Mouse (Mus musculus): ENCODE measurements around the gene Polr2h. TPM values are rescaled to one million over a fixed set of nuclear protein-coding genes. Genes with fewer than 3 reads are reported as not detected.

The Polr2h gene
- polyA plus RNA-seq, 1 experiment from 2014 or later = 94.4 TPM

DNA sequence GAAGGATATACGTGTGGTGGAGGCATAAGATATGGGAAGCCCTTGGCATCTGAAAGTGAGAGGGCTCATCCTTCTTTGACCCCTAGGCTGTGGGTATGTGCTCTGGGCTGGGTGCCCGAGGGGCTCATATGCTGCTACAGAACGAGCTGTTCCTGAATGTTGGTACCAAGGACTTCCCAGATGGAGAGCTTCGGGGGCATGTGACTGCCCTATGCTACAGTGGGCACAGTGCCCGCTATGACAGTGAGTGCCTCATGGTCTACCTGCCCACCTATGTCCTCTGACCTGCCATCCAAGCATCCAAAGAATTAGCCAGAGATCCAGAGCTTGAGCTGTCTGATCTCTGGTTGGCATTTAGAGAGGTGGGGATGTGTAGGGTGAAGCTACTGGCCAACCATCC is 19.4 kb downstream of the Polr2h start:
- H3K36me3 ChIP-seq (ENCODE audit: control insufficient read depth, insufficient read depth) = no peaks in the 10 kb centered on the region
- H3K27ac ChIP-seq (ENCODE audit: low read length) = no peak overlapping the region
- peaks cover 15% of the 10 kb centered on the region for H3K4me1 ChIP-seq (replicated peaks; ENCODE audit: control insufficient read depth, insufficient read depth, low read length)
- H3K27me3 ChIP-seq (replicated peaks; ENCODE audit: control insufficient read depth, insufficient read depth, low read length) = peaks cover 17% of the 10 kb centered on the region
- 86% methylated on average over 5 of the region's 5 CpGs for WGBS
- H3K9ac ChIP-seq (replicated peaks; ENCODE audit: low read depth, low read length) = no peak overlapping the region
- no peaks in the 10 kb centered on the region for H3K9me3 ChIP-seq (ENCODE audit: control insufficient read depth, low read length)
- no peak overlapping the region for H3K4me3 ChIP-seq (replicated peaks; ENCODE audit: low read length)
- no peak overlapping the region for H3K4me2 ChIP-seq (ENCODE audit: low read length)
- no peak for ATAC-seq

DNA sequence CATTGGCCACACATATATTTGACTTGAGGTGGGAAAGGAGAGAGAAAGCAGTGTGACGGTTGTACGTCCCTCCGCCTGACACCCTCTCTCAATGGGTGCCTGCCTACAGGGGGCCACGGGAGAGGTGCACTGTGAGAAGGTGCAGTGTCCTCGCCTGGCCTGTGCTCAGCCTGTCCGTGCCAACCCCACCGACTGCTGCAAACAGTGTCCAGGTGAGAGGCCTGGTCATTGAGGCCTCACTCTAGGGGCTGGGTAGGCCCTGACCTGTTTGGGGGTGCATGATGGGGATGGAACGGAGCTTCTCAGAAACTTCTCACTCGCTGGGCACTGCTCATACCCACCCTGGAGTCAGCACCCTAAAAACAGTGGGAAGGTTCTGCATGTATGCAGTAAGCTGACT is 22.4 kb downstream of the Polr2h start:
- no peak overlapping the region for H3K4me3 ChIP-seq (replicated peaks; ENCODE audit: low read length)
- H3K9me3 ChIP-seq (ENCODE audit: control insufficient read depth, low read length) = no peaks in the 10 kb centered on the region
- peaks cover 7% of the 10 kb centered on the region for H3K27me3 ChIP-seq (replicated peaks; ENCODE audit: control insufficient read depth, insufficient read depth, low read length)
- H3K4me1 ChIP-seq (replicated peaks; ENCODE audit: control insufficient read depth, insufficient read depth, low read length) = no peaks in the 10 kb centered on the region
- 90% methylated on average over 9 of the region's 9 CpGs for WGBS
- no peak overlapping the region for H3K4me2 ChIP-seq (ENCODE audit: low read length)
- no peak overlapping the region for H3K9ac ChIP-seq (replicated peaks; ENCODE audit: low read depth, low read length)
- no peak for ATAC-seq
- no peaks in the 10 kb centered on the region for H3K36me3 ChIP-seq (ENCODE audit: control insufficient read depth, insufficient read depth)
- H3K27ac ChIP-seq (ENCODE audit: low read length) = no peak overlapping the region

- Histone ChIP-seq H3K27ac (ENCODE audit: low read length) (peak overlapping the region; percentile 18; the same call in 1 of the 2 replicates), H3K4me1 (replicated peaks; ENCODE audit: control insufficient read depth, insufficient read depth, low read length) (peaks cover 9% of the 10 kb centered on the region), H3K9me3 (ENCODE audit: control insufficient read depth, low read length) (no peaks in the 10 kb centered on the region), H3K4me3 (replicated peaks; ENCODE audit: low read length) (no peak overlapping the region), H3K4me2 (ENCODE audit: low read length) (no peak overlapping the region), H3K9ac (replicated peaks; ENCODE audit: low read depth, low read length) (no peak overlapping the region), H3K27me3 (replicated peaks; ENCODE audit: control insufficient read depth, insufficient read depth, low read length) (no peaks in the 10 kb centered on the region), H3K36me3 (ENCODE audit: control insufficient read depth, insufficient read depth) (no peaks in the 10 kb centered on the region)
- WGBS = 35% methylated on average over 6 of the region's 6 CpGs
- peak; percentile 92 for ATAC-seq
These were observed 29.2 kb downstream of the Polr2h start for GRCm38 (mm10) chr16:20746641-20747040.

DNA sequence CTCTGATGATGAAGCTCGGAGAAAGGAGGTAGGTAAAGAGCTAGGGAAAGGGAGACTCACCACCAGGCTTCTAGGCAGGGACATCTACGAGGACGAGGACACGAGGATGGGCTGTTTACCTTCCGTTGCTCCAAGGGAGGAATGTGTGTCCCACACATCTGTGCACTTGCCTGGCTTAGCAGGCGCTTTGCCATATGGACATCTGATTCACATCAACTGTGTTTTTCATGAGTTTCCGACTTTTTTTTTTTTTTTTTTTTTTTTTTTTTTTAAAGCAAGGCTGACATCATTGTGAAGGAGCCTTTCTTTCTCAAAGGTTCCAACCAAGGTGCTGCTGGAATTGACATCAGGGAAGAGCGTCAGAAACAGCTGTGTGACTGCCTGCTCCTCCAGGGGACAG is 33.1 kb downstream of the Polr2h start:
- Histone ChIP-seq H3K9ac (replicated peaks; ENCODE audit: low read depth, low read length) (no peak overlapping the region), H3K4me1 (replicated peaks; ENCODE audit: control insufficient read depth, insufficient read depth, low read length) (peaks cover 9% of the 10 kb centered on the region), H3K27ac (ENCODE audit: low read length) (no peak overlapping the region), H3K4me2 (ENCODE audit: low read length) (no peak overlapping the region), H3K27me3 (replicated peaks; ENCODE audit: control insufficient read depth, insufficient read depth, low read length) (no peaks in the 10 kb centered on the region), H3K9me3 (ENCODE audit: control insufficient read depth, low read length) (no peaks in the 10 kb centered on the region), H3K4me3 (replicated peaks; ENCODE audit: low read length) (no peak overlapping the region), H3K36me3 (ENCODE audit: control insufficient read depth, insufficient read depth) (no peaks in the 10 kb centered on the region)
- 52% methylated on average over 8 of the region's 8 CpGs for WGBS
- ATAC-seq = no peak

DNA sequence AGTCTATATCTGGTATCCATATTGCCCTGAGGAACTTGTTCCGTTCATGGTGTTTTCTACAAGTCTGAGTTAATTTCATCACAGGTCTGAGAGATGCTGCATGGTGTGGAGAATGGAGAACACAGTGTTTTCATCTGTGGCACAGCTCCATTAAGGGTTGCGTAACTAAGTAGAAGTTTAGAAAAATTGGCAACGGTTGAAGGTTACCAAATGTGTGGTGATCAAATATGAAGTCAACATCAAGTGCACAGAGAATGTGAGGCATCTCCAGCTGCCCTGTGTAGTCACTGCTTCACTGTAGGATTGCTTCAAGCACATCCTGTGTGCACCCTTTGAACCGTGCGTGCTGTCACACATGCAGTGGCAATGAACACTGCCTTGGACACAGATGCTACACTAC is 38.6 kb downstream of the Polr2h start:
- H3K4me3 ChIP-seq (replicated peaks; ENCODE audit: low read length) = no peak overlapping the region
- no peaks in the 10 kb centered on the region for H3K36me3 ChIP-seq (ENCODE audit: control insufficient read depth, insufficient read depth)
- no peaks in the 10 kb centered on the region for H3K9me3 ChIP-seq (ENCODE audit: control insufficient read depth, low read length)
- H3K4me1 ChIP-seq (replicated peaks; ENCODE audit: control insufficient read depth, insufficient read depth, low read length) = no peaks in the 10 kb centered on the region
- H3K4me2 ChIP-seq (ENCODE audit: low read length) = no peak overlapping the region
- 91% methylated on average over 5 of the region's 5 CpGs for WGBS
- H3K27me3 ChIP-seq (replicated peaks; ENCODE audit: control insufficient read depth, insufficient read depth, low read length) = no peaks in the 10 kb centered on the region
- H3K27ac ChIP-seq (ENCODE audit: low read length) = no peak overlapping the region
- no peak overlapping the region for H3K9ac ChIP-seq (replicated peaks; ENCODE audit: low read depth, low read length)
- ATAC-seq = no peak

GRCm38 (mm10) chr16:20757385-20757784 is 39.9 kb downstream of the Polr2h start:
- Histone ChIP-seq H3K36me3 (ENCODE audit: control insufficient read depth, insufficient read depth) (no peaks in the 10 kb centered on the region), H3K27ac (ENCODE audit: low read length) (no peak overlapping the region), H3K9ac (replicated peaks; ENCODE audit: low read depth, low read length) (no peak overlapping the region), H3K9me3 (ENCODE audit: control insufficient read depth, low read length) (no peaks in the 10 kb centered on the region), H3K27me3 (replicated peaks; ENCODE audit: control insufficient read depth, insufficient read depth, low read length) (no peaks in the 10 kb centered on the region), H3K4me1 (replicated peaks; ENCODE audit: control insufficient read depth, insufficient read depth, low read length) (no peaks in the 10 kb centered on the region), H3K4me3 (replicated peaks; ENCODE audit: low read length) (no peak overlapping the region), H3K4me2 (ENCODE audit: low read length) (no peak overlapping the region)
- ATAC-seq = no peak
- WGBS = 70% methylated on average over 1 of the region's 1 CpGs

DNA sequence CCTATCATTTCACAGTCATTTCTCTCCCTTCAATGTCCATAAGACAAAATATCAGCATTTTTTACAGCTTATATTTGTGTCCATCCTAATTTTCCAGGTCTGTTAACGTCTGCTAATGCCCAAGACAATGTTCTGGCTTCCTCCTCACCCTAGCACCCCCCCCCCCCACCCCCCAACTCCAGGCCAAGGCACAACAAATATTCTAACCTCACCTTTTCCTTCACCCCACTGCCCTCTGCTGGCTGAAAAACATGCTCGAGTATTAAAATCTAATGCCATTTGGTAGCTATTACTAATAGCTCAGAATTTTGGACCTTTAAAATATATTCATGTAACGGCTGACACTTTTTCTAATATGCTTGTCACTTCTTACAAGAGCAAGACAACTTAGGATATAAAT is 44.2 kb downstream of the Polr2h start:
- Histone ChIP-seq H3K4me2 (ENCODE audit: low read length) (no peak overlapping the region), H3K27ac (ENCODE audit: low read length) (no peak overlapping the region), H3K27me3 (replicated peaks; ENCODE audit: control insufficient read depth, insufficient read depth, low read length) (no peaks in the 10 kb centered on the region), H3K4me1 (replicated peaks; ENCODE audit: control insufficient read depth, insufficient read depth, low read length) (no peaks in the 10 kb centered on the region), H3K4me3 (replicated peaks; ENCODE audit: low read length) (no peak overlapping the region), H3K9me3 (ENCODE audit: control insufficient read depth, low read length) (no peaks in the 10 kb centered on the region), H3K9ac (replicated peaks; ENCODE audit: low read depth, low read length) (no peak overlapping the region), H3K36me3 (ENCODE audit: control insufficient read depth, insufficient read depth) (no peaks in the 10 kb centered on the region)
- ATAC-seq = no peak
- WGBS = 8% methylated on average over 3 of the region's 3 CpGs

GRCm38 (mm10) chr16:20765244-20765643 is 47.8 kb downstream of the Polr2h start:
- H3K36me3 ChIP-seq (ENCODE audit: control insufficient read depth, insufficient read depth) = no peaks in the 10 kb centered on the region
- WGBS = 46% methylated on average over 9 of the region's 9 CpGs

More at GRCm38 (mm10) chr16:20765244-20765643, 47.8 kb downstream of the Polr2h start:
- no peak overlapping the region for H3K27ac ChIP-seq (ENCODE audit: low read length)
- no peaks in the 10 kb centered on the region for H3K9me3 ChIP-seq (ENCODE audit: control insufficient read depth, low read length)
- no peaks in the 10 kb centered on the region for H3K27me3 ChIP-seq (replicated peaks; ENCODE audit: control insufficient read depth, insufficient read depth, low read length)
- no peak overlapping the region for H3K4me2 ChIP-seq (ENCODE audit: low read length)
- H3K9ac ChIP-seq (replicated peaks; ENCODE audit: low read depth, low read length) = no peak overlapping the region
- ATAC-seq = no peak
- no peaks in the 10 kb centered on the region for H3K4me1 ChIP-seq (replicated peaks; ENCODE audit: control insufficient read depth, insufficient read depth, low read length)
- H3K4me3 ChIP-seq (replicated peaks; ENCODE audit: low read length) = no peak overlapping the region

Measured in forebrain, embryonic 16.5 days (tissue).